Mouse (Mus musculus) retina, embryonic 14.5 days (tissue): ENCODE results near the gene Rrp7a.

Experiments
- DNase-seq: peaks from one replicate; pipeline ENCODE4 v3.0.0-alpha.2; 2015; ENCODE audit warnings: low spot score

The Rrp7a gene

DNA sequence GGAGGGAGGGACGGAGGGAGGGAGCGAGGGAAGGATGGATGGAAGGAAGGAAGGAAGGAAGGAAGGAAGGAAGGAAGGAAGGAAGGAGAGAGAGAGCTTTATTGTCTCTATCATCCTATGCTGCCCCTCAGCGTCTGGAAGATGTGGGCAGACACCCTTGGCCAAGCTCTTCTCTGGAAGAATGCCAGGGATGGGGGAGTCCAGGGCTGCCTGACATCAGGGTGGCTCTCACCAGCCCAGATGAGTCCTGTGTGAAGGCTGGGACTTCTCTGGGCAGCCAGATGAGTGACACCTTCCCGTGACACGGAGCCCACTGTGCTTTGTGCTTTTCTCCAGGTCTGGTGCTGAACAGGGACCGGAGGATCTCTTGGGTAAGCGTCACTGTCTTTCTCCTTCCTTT, 10.7 kb downstream of the Rrp7a start:
- no peak for DNase-seq

- DNase-seq, result no peak
Measured at GRCm38 (mm10) chr15:83111290-83111689, 11.3 kb downstream of the Rrp7a start.

DNA sequence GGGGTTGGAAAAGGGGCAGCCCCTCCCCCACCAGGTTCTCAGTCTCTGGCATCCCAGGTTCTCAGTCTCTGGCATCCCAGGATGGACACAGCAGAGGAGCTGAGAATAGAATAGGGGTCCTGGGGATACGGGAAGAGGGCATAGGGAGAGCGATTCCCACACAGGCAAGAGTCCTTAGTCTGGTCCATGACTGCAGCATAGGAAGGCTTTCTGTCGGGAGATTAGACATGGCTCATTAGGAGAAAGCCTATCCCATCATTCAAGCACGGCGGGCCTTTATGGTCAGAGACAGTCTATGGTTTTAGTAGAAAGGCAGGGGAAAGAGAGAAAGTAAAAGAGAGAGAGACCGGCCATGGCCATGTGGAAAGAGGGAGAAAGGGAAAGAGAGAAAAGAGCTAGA, 14.8 kb downstream of the Rrp7a start:
- no peak for DNase-seq

GRCm38 (mm10) chr15:83106426-83106825, 16.2 kb downstream of the Rrp7a start:
- no peak for DNase-seq

GRCm38 (mm10) chr15:83103111-83103510, 19.5 kb downstream of the Rrp7a start:
- DNase-seq, result no peak

- DNase-seq, result no peak
Measured at GRCm38 (mm10) chr15:83100332-83100662, 22.3 kb downstream of the Rrp7a start.

- peak; percentile 87 for DNase-seq
Measured at GRCm38 (mm10) chr15:83099533-83100331, 22.9 kb downstream of the Rrp7a start.

DNA sequence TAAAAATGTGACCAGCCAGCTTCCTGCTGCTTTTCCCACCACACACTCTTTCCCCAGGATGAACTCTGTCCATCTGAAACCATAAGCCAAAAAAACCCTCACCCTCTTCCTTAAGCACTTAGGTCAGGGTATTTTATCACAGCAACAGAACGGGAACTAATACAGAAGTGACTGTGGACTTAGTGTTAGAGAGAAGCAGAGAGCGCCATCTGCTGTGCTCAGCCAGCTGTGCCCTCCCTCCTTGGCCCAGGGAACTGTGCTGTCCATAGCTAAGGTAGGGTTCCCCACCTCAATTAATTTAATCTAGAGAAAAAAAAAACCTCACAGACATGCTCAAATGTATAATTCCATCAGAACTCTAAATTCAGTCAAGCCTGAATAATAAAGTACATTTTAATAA, 26.7 kb downstream of the Rrp7a start:
- DNase-seq, result peak; percentile 45

- DNase-seq, result no peak
Measured at GRCm38 (mm10) chr15:83093687-83094086, 28.9 kb downstream of the Rrp7a start.

DNA sequence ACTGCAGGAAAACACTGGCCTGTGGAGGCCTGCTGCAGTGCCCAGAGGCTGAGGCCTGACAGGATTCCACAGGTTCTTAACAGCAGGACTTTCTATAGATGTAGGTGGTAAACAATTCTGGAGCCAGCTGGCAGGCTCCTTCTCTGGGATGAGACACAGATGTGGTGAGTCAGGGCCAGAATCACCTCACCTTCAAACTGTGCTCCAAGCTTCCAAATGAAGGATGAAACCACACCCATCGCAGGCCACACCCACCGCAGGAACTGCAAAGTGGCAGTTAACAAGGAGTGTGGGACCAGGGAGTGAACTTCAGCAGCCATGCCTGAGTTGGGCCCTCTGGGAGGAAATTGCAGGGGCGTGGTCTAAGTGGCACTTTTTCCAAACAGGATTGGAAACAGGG, 31.7 kb downstream of the Rrp7a start:
- no peak for DNase-seq

GRCm38 (mm10) chr15:83089429-83089605, 33.3 kb downstream of the Rrp7a start, which contains the start of gene Serhl:
TSS of gene Serhl (plus strand) at chr15:83089506.
- no peak for DNase-seq

DNA sequence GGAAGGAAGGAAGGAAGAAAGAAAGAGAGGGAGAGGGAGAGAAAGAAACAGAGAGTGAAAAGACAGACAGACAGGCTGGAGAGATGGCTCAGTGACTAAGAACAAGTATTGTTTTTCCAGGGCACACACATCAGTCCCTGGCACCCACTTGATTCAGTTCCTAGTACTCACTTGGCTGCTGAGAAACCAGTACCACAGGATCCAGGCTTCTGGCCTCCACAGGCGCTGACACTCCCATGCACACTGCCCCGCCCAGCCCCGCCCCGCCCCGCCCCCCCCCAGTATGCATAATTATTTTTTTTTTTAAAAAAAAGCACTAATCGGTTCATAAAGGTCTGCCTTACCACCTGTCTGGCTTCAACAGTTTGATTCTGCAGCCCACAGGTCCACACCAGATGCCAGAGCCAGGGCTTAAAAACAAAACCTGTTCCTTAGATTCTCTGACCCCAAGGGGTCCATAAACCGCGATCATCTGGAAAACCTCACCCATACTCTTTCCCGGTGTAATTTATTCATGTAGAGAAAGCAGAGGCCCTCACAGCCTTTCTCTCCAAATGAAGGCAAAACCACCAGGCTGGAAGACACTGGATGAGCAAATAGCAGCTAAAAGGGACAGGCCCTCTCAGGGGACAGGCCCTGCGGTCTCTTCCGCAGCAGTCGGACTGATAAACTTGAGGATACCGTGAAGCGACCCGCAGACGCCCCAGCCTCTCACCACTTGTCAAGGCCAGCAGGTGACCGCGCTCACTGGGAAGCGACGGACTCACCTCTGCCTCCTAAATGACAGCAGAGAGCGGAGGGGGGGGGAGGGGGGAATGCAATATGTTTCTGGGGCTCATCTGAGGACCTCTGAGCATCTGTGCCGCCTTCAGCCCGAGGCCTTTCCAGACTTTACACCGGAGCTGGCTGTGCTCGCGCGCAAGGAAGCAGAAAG, 33.8 kb downstream of the Rrp7a start:
- DNase-seq, result peak; percentile 54

- DNase-seq, result no peak
Measured at GRCm38 (mm10) chr15:83086636-83087328, 35.8 kb downstream of the Rrp7a start.

GRCm38 (mm10) chr15:83085901-83086300, 36.7 kb downstream of the Rrp7a start:
- DNase-seq, result peak; percentile 60

GRCm38 (mm10) chr15:83084022-83084640, 38.5 kb downstream of the Rrp7a start:
- peak; percentile 49 for DNase-seq

GRCm38 (mm10) chr15:83083530-83083929, 39.1 kb downstream of the Rrp7a start:
- no peak for DNase-seq

GRCm38 (mm10) chr15:83075607-83076525, 46.7 kb downstream of the Rrp7a start:
- DNase-seq, result no peak

DNA sequence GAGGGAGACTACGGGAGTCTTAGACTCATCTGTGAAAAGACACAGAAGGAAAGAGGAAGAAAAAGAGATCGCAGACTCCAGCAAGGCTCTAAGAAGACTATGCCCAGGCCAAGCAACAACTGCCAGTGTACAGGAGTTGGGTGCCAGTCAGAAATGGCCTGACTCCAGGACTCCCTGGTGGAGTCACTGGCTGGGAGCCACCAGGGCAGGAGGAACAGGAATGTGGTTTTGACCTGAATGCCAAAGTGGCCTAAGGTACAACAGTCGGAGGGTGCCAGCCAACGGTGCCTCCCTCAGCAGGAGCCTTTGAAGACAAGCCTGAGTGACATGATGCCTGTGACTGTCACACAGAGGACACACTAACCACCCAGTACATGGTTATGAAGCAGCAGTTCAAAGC, 48.4 kb downstream of the Rrp7a start:
- DNase-seq, result no peak

DNA sequence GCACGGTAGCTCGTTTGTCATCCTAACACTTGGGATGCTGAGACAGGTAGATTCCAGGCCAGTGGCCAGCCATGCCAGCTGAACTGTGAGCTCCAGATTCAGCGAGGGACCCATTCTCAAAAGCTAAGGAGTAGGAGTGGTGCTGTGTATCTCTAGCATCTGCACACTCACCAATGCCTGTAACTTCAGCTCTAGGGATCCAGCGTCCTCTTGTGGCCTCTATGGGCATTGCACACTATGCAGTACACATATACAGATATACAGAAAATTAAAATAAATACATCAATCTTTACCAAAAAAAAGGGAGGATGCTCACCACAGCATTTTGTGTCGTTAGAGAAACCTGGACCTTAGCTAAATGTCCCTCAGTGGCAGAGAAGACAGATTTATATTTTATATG, 50.8 kb downstream of the Rrp7a start:
- DNase-seq, result no peak

DNA sequence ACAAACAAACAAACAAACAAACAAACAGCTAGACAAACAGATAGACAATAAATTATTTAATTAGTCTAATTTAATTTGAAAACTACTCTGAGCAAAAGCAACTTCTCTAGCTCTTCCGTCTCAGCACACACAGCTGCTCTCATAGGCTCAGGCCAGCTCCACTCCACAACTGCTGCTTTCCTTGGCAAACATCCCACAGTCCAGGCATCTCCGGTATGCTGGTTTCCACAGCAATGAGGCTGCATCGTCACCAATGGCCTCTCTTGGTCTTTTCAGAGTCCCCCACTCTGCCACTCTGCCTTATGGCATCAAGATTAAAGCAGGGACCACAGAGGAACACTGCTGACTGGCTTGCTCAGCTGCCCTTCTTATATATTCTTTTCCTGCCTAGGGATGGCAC, 51.7 kb downstream of the Rrp7a start:
- no peak for DNase-seq

DNA sequence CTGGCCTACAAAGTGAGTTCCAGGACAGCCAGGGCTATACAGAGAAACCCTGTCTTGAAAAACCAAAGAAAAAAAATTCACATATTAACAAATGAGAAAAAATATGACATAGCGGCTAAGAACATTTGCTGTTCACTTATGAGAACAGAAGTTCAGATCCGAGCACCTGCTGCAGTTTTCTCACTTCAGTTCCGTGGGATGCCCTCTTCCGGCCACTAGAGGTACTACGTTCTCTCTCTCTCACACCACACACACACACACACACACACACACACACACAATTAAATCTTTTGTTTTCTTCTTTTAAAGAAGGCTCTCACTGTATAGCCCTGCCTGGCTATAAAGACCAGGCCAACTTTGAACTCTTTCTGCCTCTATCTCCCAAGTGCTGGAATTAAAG, 54.3 kb downstream of the Rrp7a start:
- no peak for DNase-seq
